Mouse (Mus musculus) lung, embryonic 14.5 days (tissue): ENCODE measurements around the gene Omt2b. TPM values are rescaled to one million over a fixed set of nuclear protein-coding genes. Genes with fewer than 3 reads are reported as not detected.
"Not testable (repeated sequence)": the region's sequence is repeated elsewhere in the genome, so short reads cannot be mapped to it uniquely, and the experiment has no call there.

Experiments used
- ATAC-seq: fragments of 200-750 bp; cut with Nextera tagmentation; 2 replicates; pipeline ENCODE4 v1.8.0; 2017; ENCODE audit warnings: mild to moderate bottlenecking, moderate TSS enrichment, moderate library complexity; ENCODE audit not compliant: insufficient read depth
- DNase-seq: peaks from one replicate; pipeline ENCODE4 v3.0.0-alpha.2; 2015
- H3K27ac ChIP-seq: fragments of 300-500 bp; sonication (generic); 2 replicates; pipeline ENCODE4 v1.5.1; 2014; ENCODE audit warnings: low read depth, mild to moderate bottlenecking, moderate library complexity
- H3K27me3 ChIP-seq: fragments of 300-500 bp; sonication (generic); 2 replicates; pipeline ENCODE4 v1.6.1; 2014; ENCODE audit warnings: low read length, control low read depth; ENCODE audit not compliant: insufficient read depth
- H3K36me3 ChIP-seq: fragments of 300-500 bp; sonication (generic); 2 replicates; pipeline ENCODE4 v1.6.1; 2014; ENCODE audit warnings: control low read depth; ENCODE audit not compliant: insufficient read depth
- H3K4me1 ChIP-seq: fragments of 300-500 bp; sonication (generic); 2 replicates; pipeline ENCODE4 v1.6.1; 2014; ENCODE audit warnings: antibody characterized with exemption, control low read depth; ENCODE audit not compliant: insufficient read depth
- H3K4me2 ChIP-seq: fragments of 300-500 bp; sonication (generic); 2 replicates; pipeline ENCODE4 v1.6.1; 2014; ENCODE audit warnings: mild to moderate bottlenecking
- H3K4me3 ChIP-seq: fragments of 300-500 bp; sonication (generic); 2 replicates; pipeline ENCODE4 v1.5.1; 2014; ENCODE audit warnings: low read depth, low read length
- H3K9ac ChIP-seq: fragments of 300-500 bp; sonication (generic); 2 replicates; pipeline ENCODE4 v1.6.1; 2014
- H3K9me3 ChIP-seq: fragments of 300-500 bp; sonication (generic); 2 replicates; pipeline ENCODE4 v1.6.1; 2016; ENCODE audit warnings: low read depth, low read length, control low read depth
- CTCF ChIP-seq: IDR thresholded peaks from 2 replicates; pipeline ENCODE4 v1.5.1; 2016; ENCODE audit warnings: antibody characterized with exemption, low read depth
- WGBS: fragments of 180-500 bp; shearing (Covaris S2); extraction: QIAGEN DNeasy Blood & Tissue Kit; methylation state at CpG from one replicate; pipeline ENCODE4 v1.1.7; 2014; 5-methylcytosine and 5-hydroxymethylcytosine counted together
- polyA plus RNA-seq: library from polyadenylated mRNA; unstranded; fragments of >200 nt; fragmentation: Nextera tagmentation; extraction: Ambion mirVana; gene quantifications from 2 replicates; pipeline ENCODE4 v1.2.1, GENCODE M21; 2014

Gene Omt2b
- polyA plus RNA-seq, 1 experiment from 2014 or later, result not detected

DNA sequence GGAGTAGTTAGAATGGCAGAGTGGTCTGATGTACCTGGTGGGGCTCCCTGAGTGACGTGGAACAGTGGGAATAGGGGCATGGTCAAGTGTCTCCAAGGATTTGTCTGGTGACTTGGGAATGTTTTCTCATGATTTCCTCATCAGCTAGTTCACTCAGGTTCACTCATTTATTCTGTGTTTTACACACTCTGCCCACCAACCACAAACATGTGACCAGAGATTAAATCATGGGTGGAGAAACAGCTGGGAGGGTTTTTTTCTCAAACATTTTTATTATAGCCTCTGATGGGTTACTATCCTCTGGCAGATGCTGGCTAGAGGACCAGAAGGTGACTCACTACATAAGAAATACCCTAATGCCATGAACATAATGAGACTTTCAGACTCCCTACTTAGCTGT is 29.2 kb upstream of the Omt2b start:
- no peak for TF ChIP-seq CTCF
- H3K4me2 ChIP-seq, result no peak overlapping the region
- H3K27ac ChIP-seq, result no peak overlapping the region
- H3K4me3 ChIP-seq, result no peak overlapping the region
- no peaks in the 10 kb centered on the region for H3K27me3 ChIP-seq
- no peaks in the 10 kb centered on the region for H3K4me1 ChIP-seq
- no peak for ATAC-seq
- no peaks in the 10 kb centered on the region for H3K9me3 ChIP-seq
- H3K9ac ChIP-seq, result no peak overlapping the region
- WGBS, result 67% methylated on average over 1 of the region's 1 CpGs
- no peak for DNase-seq
- no peaks in the 10 kb centered on the region for H3K36me3 ChIP-seq

DNA sequence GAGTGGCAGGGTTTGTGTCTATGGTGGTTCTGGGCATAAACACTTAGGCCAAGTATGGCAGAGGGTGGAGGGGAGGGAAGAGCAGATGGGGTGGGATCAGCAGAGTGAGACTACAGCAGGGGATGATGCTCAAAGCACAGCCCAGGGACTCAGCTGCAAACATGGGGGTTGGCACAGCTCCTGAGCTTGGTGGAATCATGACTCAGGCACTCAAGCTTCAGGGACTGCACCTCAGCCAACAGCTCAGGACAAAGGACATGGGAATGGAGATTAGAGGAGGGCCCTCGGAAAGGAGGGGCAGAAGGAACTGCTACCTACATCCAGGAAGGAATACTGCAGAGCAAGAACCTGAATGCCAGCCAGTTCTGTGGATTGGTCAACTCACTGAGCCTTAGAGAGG is 28.2 kb upstream of the Omt2b start:
- H3K4me2 ChIP-seq, H3K27me3 ChIP-seq, H3K9ac ChIP-seq, H3K36me3 ChIP-seq, H3K27ac ChIP-seq, DNase-seq, H3K4me1 ChIP-seq, H3K9me3 ChIP-seq, H3K4me3 ChIP-seq, ATAC-seq: not testable (repeated sequence)
- 93% methylated on average over 1 of the region's 1 CpGs for WGBS

- 62% methylated on average over 3 of the region's 3 CpGs for WGBS
Observed at GRCm38 (mm10) chr9:78308122-78308521, 19.3 kb upstream of the Omt2b start.

GRCm38 (mm10) chr9:78314696-78315095 is 12.7 kb upstream of the Omt2b start, which contains the start of gene Omt2a:
Gene Omt2a, minus strand, starts transcription at chr9:78314796.
- H3K27me3 ChIP-seq, result no peaks in the 10 kb centered on the region
- H3K4me3 ChIP-seq, result no peak within 1 kb of the TSS
- no peak within 1 kb of the TSS for H3K4me2 ChIP-seq
- no peaks in the 10 kb centered on the region for H3K36me3 ChIP-seq
- H3K9ac ChIP-seq, result no peak within 1 kb of the TSS
- no peak for DNase-seq
- WGBS, result 63% methylated on average over 2 of the region's 2 CpGs
- no peak within 1 kb of the TSS for H3K27ac ChIP-seq
- H3K4me1 ChIP-seq, result no peaks in the 10 kb centered on the region
- ATAC-seq, result no peak
- no peak for TF ChIP-seq CTCF
- no peaks in the 10 kb centered on the region for H3K9me3 ChIP-seq

More at GRCm38 (mm10) chr9:78308122-78308521, 19.3 kb upstream of the Omt2b start:
- not testable (repeated sequence) for H3K9ac ChIP-seq, H3K36me3 ChIP-seq, H3K4me1 ChIP-seq, H3K27ac ChIP-seq, DNase-seq, H3K9me3 ChIP-seq, ATAC-seq, H3K4me2 ChIP-seq, H3K4me3 ChIP-seq, H3K27me3 ChIP-seq

DNA sequence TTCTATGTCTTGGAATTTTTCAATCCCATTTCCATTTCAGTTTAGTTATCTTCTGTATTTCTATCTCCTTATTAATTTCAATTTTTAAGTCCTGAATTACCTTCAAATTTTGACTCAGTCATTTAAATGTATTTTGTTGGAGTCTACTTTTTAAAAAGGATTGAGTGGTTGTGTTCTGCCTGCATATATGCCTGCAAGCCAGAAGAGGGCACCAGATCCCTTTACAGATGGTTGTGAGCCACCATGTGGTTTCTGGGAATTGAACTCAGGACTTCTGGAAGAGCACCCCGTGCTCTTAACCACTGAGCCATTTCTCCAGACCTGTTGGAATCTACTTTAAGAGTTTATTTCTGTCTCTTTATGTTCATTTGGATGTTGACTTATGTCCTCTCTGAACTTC is 7.9 kb upstream of the Omt2b start:
- H3K9ac ChIP-seq, result no peak overlapping the region
- TF ChIP-seq CTCF, result peak; percentile 69
- ATAC-seq (no peak), DNase-seq (peak; percentile 39)
- H3K9me3 ChIP-seq, result no peaks in the 10 kb centered on the region
- no peak overlapping the region for H3K4me3 ChIP-seq
- no peaks in the 10 kb centered on the region for H3K36me3 ChIP-seq
- no peak overlapping the region for H3K27ac ChIP-seq
- 11% methylated on average over 1 of the region's 1 CpGs for WGBS
- no peaks in the 10 kb centered on the region for H3K27me3 ChIP-seq
- H3K4me2 ChIP-seq, result no peak overlapping the region
- no peaks in the 10 kb centered on the region for H3K4me1 ChIP-seq

DNA sequence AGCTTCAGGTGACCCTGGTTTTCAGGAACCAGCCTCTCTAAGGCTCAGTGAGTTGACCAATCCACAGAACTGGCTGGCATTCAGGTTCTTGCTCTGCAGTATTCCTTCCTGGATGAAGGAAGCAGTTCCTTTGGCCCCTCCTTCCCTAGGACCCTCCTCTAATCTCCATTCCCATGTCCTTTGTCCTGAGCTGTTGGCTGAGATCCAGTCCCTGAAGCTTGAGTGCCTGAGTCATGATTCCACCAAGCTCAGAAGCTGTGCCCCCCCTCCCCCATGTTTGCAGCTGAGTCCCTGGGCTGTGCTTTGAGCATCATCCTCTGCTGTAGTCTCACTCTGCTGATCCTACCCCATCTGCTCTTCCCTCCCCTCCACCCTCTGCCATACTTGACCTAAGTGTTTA is 9.7 kb downstream of the Omt2b start:
- not testable (repeated sequence) for H3K4me1 ChIP-seq, H3K9ac ChIP-seq, H3K27me3 ChIP-seq, H3K27ac ChIP-seq, H3K9me3 ChIP-seq, H3K36me3 ChIP-seq, H3K4me3 ChIP-seq, H3K4me2 ChIP-seq
- ATAC-seq (peak; percentile 79), DNase-seq (peak; percentile 76)

DNA sequence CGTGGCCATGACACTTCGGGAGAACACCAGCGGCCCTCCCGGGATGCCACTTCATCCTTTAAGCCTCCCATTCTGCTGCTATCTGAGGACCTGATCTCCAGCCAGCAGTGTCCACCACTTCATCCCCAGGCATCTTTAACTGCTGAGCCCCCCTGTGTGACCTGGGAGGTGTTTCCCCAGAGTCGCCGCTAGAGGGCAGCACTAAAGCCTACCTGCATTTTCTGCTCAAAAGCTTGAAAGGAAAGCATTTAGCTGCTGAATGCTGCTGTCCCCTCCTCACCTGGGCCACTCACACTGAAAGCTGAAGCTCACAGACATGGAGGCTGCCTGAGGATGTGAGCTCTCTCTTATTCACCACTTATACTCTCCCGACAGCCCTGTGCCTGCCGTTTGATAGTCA is 12.9 kb downstream of the Omt2b start:
- DNase-seq, result peak; percentile 69
- H3K4me3 ChIP-seq, H3K27me3 ChIP-seq, H3K9me3 ChIP-seq, H3K9ac ChIP-seq, H3K4me1 ChIP-seq, ATAC-seq, H3K36me3 ChIP-seq, H3K4me2 ChIP-seq, H3K27ac ChIP-seq: not testable (repeated sequence)
- 11% methylated on average over 8 of the region's 8 CpGs for WGBS
- TF ChIP-seq CTCF, result peak; percentile 83

DNA sequence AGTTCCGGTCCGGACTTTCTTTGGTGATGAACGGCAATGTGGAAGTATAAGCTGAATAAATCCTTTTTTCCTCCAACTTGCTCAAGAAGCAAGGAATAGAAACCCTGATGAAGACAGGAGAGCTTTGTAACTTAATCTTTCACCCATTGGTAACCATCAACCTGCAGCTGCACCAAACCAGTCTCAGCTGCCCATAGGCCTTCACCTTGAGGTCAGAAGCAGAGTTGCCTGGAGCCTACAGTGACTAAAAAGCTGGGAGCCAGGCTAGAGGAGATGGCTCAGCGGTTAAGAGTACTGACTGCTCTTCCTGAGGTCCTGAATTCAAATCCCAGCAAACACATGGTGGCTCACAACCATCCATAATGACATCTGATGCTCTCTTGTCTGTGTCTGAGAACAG is 15.1 kb downstream of the Omt2b start:
- not testable (repeated sequence) for H3K27ac ChIP-seq, ATAC-seq, H3K4me2 ChIP-seq, H3K4me1 ChIP-seq, DNase-seq, H3K9ac ChIP-seq, H3K36me3 ChIP-seq, H3K9me3 ChIP-seq, H3K4me3 ChIP-seq, H3K27me3 ChIP-seq
- 87% methylated on average over 4 of the region's 4 CpGs for WGBS

DNA sequence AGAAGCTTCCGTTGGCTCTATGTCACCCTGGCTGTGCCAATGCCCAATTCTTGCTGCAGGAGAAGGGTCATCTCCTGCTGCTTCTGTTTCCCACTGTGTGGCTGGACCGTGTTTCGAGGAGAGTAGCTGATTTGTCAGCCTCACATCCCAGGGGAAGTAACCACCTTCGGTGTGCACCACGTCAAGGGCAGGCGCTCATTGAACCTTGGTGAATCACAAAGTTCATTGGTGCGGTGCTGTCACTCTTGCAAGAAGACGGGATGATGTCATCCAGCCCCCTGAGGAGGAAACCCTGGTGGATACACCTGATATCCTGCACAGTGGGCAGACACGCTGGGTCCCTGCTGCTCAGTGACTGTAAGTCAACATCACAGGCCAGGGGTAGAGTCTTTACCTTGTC is 15.7 kb downstream of the Omt2b start:
- not testable (repeated sequence) for H3K27ac ChIP-seq, H3K9me3 ChIP-seq, ATAC-seq, H3K4me2 ChIP-seq, DNase-seq, H3K4me1 ChIP-seq, H3K9ac ChIP-seq, H3K36me3 ChIP-seq, H3K4me3 ChIP-seq, H3K27me3 ChIP-seq
- 83% methylated on average over 9 of the region's 9 CpGs for WGBS

- peak; percentile 54; the same call in 1 of the 2 replicates for ATAC-seq
- H3K4me3 ChIP-seq, H3K9me3 ChIP-seq, H3K27me3 ChIP-seq, H3K27ac ChIP-seq, H3K9ac ChIP-seq, H3K4me2 ChIP-seq, H3K36me3 ChIP-seq, DNase-seq, H3K4me1 ChIP-seq: not testable (repeated sequence)
- WGBS, result 41% methylated on average over 3 of the region's 4 CpGs
Observed at GRCm38 (mm10) chr9:78345235-78345634, 17.8 kb downstream of the Omt2b start.
